Mouse (Mus musculus) B cell, adult 62 days (primary cell): Measurements from ENCODE around the gene Ergic3. TPM values are rescaled to one million over a fixed set of nuclear protein-coding genes. Genes with fewer than 3 reads are reported as not detected.

Experiments used
- total RNA-seq: library from RNA; stranded (reverse); gene quantifications from 4 replicates; pipeline ENCODE4 v1.2.4, GENCODE M21; 2023

The Ergic3 gene
- total RNA-seq, result 66.9 to 83.2 TPM (median 76.8 TPM) in 4 replicates

DNA sequence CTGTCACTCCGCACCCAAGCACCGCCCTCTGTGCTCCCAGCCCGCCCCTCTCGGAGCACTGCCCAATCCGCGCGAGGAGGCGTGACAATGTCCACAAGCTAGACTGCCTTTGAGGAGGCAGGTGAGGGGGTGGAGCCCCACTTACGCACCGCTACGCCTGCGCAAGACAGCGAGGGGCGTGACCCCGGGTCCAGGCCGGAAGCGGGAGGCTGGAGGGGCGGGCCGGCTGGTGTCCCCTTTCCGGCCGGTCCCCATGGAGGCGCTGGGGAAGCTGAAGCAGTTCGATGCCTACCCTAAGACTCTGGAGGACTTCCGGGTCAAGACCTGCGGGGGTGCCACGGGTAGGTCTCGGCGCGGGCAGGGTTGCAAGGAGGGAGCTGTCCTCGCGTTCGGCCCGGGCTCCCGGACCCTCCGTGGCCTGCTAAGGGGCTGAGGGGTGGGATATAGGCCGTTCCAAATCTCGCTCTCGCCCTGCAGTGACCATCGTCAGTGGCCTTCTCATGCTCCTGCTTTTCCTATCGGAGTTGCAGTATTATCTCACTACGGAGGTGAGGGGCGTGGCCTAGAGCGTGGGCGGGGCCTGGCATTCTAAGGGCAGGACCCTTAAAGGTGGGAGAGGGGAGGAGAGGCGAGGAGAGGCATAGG lies at the start of gene Ergic3, which contains the start of gene 6430550D23Rik:
Gene Ergic3 (plus strand): TSS at position 158 of the 645 bp plus-strand sequence.
Gene 6430550D23Rik (minus strand): TSS at position 90 of the 645 bp plus-strand sequence.

DNA sequence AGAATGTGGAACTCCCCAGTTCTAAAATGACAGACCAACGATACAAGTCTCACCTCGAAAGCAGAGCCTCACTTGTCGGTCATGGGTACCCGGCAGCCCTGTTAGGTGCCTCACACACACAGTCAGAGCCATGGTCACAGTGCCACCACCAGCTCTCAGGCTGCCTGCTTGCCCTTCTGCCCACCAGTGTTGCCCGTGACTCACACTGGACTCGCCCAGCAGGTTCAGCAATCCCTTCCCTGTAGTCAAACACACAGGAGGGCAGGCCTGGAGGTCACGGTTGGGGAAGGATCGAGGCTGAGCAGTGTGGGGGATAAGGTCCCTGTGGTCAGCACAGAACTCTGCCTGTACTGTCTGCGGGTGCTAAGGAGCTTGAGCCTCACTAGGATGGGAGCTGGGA lies 45.0 kb downstream of the Ergic3 start, which contains the start of gene Fer1l4:
Gene Fer1l4 (minus strand): TSS at position 132 of the 400 bp plus-strand sequence.

DNA sequence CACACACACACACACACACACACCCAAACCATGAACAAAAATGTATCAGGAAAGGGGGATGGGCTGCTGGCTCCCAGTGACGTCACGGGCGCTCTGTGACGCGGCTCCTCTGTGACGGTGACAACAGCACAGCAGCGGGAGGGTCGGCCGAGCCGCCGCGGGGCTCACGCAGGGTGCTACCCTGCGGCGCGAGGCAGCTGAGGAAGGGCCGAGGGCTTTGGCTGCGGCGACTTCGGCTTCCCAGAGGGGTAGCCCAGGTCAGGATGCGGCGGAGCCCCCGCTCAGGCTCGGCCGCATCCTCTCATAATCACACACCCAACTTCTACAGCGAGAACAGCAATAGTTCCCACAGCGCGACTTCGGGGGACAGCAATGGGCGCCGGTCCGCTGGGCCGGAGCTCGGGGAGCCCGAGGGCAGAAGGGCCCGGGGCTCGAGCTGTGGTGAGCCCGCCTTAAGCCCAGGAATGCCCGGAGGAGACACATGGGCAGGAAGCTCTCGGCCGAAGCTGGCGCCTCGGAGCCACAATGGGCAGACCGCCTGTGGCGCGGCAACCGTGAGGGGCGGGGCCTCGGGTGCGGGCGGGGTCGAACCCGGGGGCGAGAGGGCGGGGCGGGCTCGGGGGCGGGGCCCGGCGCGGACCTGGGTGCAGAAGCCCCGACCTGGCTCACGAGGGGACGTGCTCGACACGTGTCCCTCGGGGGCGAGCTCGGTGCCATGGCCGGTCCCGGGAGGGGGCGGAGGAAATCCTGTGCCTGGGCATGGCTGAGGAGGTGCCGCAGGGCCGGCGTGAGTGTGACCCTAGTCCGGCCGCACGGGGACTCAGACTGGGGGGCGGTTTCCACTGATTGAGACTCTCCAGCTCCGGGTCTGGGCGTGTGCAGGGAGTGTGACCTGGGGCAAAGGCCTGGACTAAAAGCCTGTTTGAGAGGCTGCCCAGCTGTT lies 57.5 kb downstream of the Ergic3 start, which contains the start of gene Spag4:
Gene Spag4 (plus strand): TSS at position 77 of the 943 bp plus-strand sequence.

Other genes with a start within 250 kb of the Ergic3 start
- not detected in 4 replicates for gene Mmp24, start 232.7 kb upstream of the Ergic3 start, total RNA-seq
- 25.4 to 31.1 TPM (median 27.5 TPM) in 4 replicates for gene BC029722, start 188.6 kb upstream of the Ergic3 start, total RNA-seq
- 64.2 to 99.8 TPM (median 92.5 TPM) in 4 replicates for gene Eif6, start 181.1 kb upstream of the Ergic3 start, total RNA-seq
- 0.18 TPM in 1 of 4 replicates, not detected in the others for gene Fam83c, start 173.2 kb upstream of the Ergic3 start, total RNA-seq
- gene Uqcc1, start 77.7 kb upstream of the Ergic3 start, total RNA-seq, result 32.0 to 42.2 TPM (median 34.6 TPM) in 4 replicates
- not detected in 4 replicates for gene Gm15557, start 67.3 kb upstream of the Ergic3 start, total RNA-seq
- not detected in 4 replicates for gene Gdf5, start 62.7 kb upstream of the Ergic3 start, total RNA-seq
- 58.5 to 72.8 TPM (median 62.7 TPM) in 4 replicates for gene Cep250, start 51.6 kb upstream of the Ergic3 start, total RNA-seq
- 1.3 to 3.1 TPM (median 2.2 TPM) in 4 replicates for gene 6430550D23Rik, start 68 bp upstream of the Ergic3 start, total RNA-seq
- gene Fer1l4, start 44.9 kb downstream of the Ergic3 start, total RNA-seq, result not detected in 4 replicates
- gene Spag4, start 57.1 kb downstream of the Ergic3 start, total RNA-seq, result 5.0 to 7.5 TPM (median 6.1 TPM) in 4 replicates
- gene Cpne1, start 103.9 kb downstream of the Ergic3 start, total RNA-seq, result 79.5 to 86.0 TPM (median 84.3 TPM) in 4 replicates
- 33.1 to 45.0 TPM (median 37.1 TPM) in 4 replicates for gene Rbm12, start 103.9 kb downstream of the Ergic3 start, total RNA-seq
- 19.5 to 34.3 TPM (median 24.2 TPM) in 4 replicates for gene Gm28036, start 119.0 kb downstream of the Ergic3 start, total RNA-seq
- gene Romo1, start 136.0 kb downstream of the Ergic3 start, total RNA-seq, result 64.3 to 96.4 TPM (median 77.6 TPM) in 4 replicates
- gene Nfs1, start 136.1 kb downstream of the Ergic3 start, total RNA-seq, result 33.0 to 35.9 TPM (median 34.0 TPM) in 4 replicates
- gene Rbm39, start 172.2 kb downstream of the Ergic3 start, total RNA-seq, result 2,113 to 2,186 TPM (median 2,159 TPM) in 4 replicates
- gene Phf20, start 188.4 kb downstream of the Ergic3 start, total RNA-seq, result 87.3 to 94.5 TPM (median 92.0 TPM) in 4 replicates